Mouse (Mus musculus) adrenal gland, adult (tissue): ENCODE data around the gene Fn1.

Experiments used
- DNase-seq, 2 experiments: peaks; one replicate each; pipeline ENCODE4 v3.0.0; 2022 to 2023; ENCODE audit warnings: low spot score in 1 of 2; ENCODE audit not compliant: inconsistent age in 2 of 2

Fn1 gene

DNA sequence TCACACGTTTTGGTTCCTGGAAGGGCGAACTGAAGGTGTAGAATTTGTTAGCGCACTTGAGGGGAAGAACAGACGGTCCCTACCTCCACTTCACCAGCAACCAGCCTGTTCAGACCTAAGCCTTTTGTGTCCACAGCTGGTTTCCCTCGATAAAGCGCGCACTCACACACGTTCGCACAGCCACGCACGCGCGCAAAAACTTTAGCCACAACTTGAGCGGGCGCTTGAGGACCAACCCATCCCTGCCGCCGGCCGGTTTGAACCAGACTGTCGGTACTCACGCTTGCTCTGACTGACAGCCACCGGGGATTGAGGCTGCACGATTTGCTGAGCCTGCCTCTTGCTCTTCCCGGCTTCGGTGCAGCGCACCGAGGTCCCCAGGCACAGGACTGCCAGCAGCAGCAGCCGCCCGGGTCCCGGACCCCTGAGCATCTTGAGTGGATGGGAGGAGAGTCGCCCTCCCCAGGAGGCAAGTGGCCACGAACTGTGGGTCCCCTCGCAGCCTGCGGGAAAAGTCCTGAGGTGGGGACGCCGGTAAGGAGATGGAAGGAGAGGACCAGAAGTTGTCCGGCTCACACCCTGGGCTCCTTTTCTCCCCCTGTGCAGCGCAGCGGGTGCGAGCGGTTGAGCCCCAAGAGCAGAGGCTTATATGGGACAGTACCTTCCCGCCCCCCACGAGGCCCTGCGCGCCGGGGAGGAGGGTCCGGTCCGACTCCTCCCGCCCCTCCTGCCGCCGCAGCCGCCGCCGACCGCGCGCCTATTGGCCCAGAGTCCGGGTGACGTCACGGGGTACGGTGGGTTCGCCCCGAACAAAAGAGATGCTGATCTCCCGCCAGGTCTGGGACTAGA lies at the start of gene Fn1:
Gene Fn1 (minus strand): TSS at position 650 of the 849 bp plus-strand sequence.
- peak; percentile 52 to 82 for DNase-seq

DNA sequence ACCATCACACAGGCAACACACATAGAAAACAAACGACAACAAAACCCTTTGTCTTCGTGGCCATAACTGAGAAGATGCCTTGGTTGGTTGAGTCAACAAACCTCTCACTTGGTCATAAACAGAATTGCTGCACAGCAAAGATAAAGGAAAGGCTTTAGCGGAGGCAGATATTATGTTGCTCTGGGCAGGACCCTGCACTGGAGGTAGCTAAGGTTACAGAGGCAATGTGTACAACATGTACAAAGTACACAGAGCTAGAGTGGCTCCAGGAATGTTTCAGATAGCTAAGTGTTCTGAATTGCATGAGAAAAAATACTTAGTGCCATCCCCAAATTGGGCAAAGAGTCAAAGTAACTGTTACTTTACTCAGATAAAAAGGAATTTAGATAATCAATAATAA lies 43.1 kb upstream of the Fn1 start:
- DNase-seq = no peak

DNA sequence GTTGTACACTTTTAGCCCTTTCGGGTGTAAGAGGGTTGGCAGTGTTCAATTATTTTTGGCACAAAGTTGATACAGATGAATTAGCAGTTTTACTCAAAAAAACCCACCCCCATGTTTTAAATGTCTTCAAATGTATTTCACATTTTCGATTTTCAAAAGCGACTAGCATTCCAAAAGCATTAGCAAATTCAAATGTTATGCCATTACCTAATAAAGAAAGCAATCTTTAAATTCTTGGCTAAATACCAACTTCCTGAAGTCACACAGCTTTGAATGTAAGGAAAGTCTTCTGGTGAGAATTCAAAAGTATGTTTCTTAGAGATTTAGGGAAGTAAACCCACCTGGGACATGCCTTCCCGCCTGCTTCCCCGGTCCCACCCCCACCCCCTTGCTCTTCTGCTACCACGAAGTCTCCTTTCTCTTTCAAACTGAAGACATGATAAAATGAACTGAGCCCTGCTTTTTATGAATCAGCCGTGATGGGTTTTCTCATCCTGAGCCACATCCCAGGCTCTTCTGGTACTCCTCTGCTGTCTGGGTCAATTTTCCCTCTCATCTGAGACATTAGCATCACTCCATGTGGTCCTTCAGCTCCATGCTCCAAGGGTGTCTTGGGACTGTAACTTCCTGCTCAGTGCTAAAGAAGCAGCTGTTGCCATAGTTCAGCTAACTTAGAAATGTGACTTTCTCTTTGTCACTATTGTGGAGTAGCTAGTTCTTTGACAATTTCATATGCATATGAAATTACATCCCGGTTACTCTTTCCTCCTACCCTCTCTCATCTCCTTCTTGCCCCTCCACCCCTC lies 38.7 kb upstream of the Fn1 start:
- no peak for DNase-seq

DNA sequence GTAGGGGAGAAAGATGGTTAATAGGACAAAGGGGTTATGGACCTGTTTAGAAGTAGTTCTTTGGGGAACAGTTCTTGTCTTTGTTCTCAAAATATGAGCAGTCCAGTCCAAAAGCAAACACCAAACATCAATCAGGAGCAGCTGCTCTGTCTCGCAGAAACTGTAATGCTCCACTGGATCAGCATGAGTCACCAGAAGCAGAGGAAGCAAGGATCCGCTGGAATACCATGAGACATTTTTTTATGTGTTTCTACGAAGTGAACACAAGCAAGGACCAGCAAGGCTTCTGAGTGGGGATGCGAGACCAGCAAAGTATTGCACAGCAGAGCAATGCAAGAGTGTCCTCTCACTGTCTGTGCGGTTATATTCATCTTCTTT lies 35.9 kb upstream of the Fn1 start:
- DNase-seq = no peak

DNA sequence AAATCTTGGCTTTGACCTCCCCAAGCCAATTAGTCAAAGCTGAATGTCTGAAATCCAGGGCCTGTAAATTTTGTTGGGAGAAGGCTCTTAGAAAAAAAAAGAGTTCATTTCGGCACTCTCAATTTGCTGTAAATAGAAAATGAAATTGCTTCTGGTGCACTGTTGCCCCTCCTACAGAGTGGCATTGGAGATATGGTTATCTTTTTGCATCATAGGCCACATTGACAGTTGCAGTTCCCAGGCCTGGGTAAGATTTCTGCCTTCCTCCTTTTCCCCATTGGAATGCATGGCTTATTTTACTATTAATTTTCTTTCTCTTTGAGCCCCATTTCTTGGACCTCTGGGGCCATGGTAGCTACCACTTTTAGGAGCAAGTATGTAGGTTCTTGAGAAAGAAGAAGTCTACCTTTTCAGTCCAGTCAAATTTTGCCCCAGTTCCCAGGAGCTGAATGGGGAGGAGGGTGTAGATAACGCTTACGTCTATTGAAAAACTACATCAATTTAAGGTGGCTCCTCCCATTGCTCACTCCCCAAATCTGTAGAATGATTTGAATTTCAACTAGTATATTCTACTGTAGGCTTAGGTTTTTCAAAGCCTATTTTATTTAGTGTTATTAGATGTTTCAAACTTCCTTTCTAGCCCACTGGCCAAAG lies 35.4 kb upstream of the Fn1 start:
- no peak for DNase-seq

DNA sequence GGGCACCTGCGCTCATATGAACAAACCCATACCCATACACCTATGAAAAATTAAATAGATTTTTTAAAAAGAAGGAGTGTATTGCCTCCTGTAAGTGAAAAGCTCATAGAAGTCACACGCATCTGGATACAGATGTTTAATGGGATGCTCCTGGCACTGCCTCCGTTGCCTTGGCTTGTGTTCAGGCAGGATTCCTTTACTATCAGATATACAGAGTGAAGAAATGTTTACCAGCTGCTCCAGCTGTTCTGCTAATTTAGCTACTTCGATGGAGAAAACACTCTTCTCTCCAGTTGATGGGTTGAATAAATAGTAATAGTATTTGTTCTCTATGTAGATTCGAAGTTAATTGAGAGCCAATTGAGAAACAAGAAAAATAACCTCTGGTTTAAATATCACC lies 33.8 kb upstream of the Fn1 start:
- no peak for DNase-seq

DNA sequence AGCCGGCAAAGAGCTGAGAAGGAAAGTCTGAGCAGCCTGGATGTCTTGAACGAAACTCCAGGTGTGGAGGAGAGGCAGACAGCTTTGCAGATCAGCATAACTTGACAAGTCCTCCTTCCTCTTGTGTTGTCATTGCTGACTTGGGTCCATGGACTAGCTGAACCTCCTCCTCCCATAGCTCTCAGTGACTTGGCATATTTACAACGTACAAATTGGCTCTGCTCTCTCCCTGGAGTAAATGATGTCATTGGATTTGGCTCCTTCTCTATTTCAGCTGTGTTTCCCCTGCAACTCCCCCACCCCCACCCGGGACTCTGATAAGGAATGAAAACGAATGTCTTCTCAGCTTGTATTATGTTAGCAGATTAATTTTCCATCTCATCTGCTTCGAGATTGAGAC lies 30.7 kb upstream of the Fn1 start:
- peak in 1 of 2 experiments; percentile 38 for DNase-seq

DNA sequence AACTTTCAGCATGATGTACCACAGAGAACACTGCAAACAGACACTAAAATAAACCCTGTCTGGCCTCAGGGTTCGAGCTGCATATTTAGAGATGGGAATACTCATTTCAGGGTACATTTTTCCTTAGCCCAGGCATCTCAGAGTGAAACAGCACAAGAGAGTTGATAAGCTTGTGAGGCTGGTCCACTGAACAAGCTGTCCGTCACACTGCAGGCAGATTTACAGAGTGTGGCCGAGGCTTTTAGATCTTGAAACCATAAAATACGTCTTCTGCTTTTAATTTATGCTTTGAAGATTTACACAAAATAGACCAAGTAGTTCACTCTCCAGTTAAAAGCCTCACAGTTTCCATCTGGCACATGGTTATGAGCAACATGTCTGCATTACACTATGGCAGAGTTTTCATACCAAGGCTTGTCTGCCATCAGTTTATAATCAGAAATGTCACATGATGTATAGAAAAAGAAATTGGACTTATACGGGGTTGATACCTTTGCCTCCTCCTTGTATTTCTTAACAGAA lies 29.3 kb upstream of the Fn1 start:
- DNase-seq = no peak

DNA sequence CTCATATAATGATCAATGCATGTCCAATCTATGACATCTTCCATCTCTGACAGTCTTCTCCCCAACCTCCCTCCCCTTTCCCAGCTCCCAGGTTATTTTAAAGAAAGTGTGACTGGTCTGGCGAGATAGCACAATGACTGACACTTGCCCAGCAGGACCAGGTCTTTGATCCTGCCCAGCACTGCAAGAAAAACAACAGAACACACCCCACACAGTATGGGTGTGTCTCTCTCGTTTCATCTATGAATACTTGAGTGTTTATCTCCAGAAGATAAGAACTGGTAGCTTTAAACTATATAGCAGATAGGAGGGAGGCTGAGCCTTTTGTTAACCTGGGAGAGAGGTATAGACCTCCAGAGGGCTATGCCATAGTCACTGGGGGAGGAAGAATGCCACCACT lies 28.3 kb upstream of the Fn1 start:
- no peak for DNase-seq

DNA sequence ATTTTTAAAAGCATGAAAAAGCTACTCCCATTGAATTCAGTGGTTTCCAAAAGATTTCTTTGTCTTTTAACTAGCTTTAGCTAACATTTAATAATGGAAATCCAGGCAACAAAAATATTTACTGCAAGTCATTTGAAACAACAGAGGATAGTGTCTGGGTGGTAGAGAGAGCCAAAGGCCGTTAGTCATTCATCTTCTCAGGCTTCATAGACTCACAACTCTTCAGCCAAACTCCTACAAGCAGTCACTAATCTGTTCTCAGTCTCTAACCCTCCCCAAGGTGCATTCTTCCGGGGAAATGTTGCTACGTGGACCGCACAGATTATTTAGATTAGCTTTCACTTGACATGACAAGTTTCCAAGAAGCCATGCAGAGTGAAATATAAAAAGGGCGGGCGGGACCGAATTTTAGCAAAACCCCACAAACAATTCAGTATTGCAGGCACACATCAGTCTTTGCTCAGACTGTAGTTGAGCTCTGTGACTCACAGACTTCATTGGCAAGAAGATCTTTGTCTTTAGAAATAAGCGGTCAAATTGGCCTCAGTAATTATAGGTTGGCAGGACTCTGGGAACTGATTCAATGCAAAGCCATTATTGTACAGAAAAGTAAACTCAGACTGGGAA lies 27.2 kb upstream of the Fn1 start:
- DNase-seq = no peak

DNA sequence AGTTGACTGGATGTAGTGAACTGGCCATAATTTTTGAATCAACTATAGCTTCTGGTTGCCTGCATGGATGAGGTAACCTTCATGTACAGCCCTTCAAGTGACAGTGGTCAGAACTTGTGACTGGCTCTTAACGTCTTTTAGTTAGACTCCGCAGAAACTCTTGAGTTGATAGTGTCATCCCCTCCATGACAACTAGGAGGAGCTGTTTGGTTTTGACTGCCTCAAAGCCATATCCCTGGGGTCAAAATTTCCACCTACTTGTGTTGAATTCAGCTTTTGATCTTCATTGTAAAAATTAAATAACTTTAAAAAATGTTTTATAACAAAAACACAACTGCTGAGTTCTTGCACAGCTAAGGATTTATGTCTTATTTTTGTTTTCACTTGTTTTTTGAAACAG lies 22.4 kb upstream of the Fn1 start:
- peak in 1 of 2 experiments; percentile 54 for DNase-seq

DNA sequence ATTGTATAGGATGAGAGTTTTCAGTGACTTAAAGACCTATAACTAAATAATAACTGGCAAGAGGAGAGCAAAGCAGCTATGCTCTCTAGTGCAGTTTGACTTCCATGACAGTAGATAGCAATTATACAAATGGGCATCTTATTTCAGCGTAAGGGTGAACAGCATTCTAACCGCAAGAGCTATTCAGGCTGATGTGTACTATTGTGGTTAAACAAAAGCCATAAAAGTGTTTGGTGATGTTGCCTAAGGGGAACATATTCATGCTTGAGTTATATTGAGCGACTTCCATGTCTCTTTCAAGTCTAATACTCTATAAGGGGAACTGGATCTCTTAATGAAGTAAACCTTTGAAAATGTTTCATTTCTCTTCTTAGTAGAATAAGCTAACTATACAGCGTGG lies 21.3 kb upstream of the Fn1 start:
- DNase-seq = no peak

DNA sequence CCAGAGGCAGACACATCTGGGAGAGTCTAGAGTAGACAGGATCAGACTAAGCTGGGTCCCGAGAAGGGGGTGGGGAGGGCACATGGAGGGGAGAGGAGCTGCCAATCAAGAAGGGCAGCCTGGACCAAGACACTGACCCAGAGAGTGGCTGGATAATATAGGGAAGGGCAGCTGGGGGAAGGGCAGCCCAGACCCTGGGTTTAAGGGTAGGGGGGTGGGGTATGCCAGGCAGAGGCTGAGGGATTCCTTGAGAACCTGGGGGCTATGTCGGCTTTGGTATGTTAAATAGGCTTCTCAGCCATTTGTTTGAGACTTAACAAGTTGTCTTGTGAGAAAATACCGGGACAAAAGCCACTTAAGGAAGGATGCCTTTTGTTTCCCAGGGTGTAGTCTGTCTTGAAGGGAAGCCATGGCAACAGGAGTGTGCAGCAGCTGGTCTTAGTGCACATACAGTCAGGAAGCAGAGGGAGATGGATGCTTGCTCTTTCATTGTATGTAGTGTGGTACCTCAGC lies 20.5 kb upstream of the Fn1 start:
- no peak for DNase-seq

DNA sequence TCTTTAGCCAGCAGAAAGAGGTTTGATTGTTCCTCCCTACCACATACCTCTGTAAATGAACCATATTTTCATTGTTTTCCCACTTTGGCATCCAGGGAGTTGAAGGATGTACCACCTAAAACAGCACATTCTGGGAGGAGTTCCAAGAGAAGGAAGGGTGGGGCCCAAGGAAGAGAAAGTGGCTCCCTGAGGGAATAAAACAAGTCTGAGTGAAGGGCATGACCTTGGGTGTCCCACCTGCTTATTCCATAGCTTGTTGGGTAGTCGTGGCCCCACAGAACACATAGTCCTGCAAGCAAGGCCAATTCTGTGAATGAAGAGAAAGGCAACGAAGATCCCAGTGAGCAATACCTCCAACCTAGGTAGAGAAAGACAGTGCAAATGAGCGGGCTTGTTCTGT lies 19.3 kb upstream of the Fn1 start:
- DNase-seq = no peak

DNA sequence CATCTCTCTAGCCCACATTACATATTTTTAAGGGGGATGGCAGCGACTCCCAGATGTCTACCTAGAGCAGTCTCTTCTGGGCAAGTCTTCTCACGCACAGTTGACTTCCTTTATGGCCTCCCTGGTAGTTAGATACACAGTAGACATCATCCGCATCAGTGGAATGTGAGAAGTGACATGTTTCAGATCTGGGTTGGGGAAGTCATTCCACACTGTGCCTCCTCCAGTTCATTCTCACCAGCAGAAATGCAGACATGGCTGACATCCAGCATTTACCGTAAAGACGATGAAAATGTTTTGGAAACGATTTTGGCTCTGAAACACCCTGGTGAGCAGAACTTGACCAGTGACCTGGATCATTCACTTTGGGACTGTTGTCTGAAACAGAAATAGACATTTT lies 10.2 kb upstream of the Fn1 start:
- DNase-seq = no peak

DNA sequence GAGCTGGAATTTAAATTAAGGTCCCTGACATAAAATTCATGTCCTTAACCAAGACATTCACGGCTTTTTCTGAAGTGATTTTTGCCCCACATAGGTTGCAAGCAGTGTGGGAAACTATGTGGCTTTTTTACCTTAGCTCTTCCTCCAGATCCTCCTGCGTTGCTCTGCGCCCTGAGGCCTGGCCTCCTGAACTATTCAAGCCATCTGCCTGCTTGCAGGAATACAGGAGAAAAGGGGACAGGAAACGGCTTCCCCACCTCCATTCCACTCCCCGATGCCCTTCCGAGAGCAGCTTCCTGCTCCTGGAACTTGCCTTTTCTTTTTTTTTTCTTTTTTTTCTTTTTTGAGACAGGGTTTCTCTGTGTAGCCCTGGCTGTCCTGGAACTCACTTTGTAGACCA lies 5.6 kb upstream of the Fn1 start:
- no peak for DNase-seq

DNA sequence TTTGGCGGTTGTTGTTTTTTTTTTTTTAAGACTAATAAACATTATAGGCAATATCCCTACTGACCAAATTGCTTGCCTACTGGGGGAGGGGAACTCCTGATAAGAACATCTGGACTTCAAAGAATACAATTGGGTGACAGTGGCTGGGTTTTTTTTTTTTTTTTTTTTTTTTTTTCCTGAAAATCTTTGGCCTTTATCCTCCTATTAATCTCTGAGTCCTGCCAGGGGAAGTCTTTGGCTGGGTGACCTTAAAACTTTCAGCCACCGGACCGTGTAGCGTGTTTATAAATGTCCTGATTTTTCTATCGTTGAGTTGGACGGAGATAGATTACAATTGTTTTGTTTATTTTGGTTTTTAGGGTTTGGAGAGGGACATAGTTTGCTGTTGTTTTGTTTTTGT lies 3.3 kb upstream of the Fn1 start:
- no peak for DNase-seq

DNA sequence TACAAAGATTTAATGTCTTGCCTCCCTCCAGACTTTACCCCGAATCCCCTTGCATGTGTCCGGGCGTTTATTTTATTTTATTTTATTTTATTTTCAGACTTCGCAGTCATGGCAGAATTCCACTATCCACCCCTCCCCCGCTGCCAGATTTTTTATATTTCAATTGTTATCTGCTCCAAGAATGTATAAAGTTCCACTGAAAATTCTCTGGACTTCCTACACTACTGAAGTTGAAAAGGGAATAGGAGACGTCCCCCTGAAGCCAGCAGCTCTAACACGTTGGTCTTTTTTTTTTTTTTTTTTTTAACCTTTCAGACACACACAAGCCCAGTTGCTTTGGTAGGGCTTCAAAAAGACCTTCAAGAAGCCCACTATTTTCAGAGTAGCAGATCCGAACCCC lies 1.2 kb upstream of the Fn1 start:
- DNase-seq = no peak

DNA sequence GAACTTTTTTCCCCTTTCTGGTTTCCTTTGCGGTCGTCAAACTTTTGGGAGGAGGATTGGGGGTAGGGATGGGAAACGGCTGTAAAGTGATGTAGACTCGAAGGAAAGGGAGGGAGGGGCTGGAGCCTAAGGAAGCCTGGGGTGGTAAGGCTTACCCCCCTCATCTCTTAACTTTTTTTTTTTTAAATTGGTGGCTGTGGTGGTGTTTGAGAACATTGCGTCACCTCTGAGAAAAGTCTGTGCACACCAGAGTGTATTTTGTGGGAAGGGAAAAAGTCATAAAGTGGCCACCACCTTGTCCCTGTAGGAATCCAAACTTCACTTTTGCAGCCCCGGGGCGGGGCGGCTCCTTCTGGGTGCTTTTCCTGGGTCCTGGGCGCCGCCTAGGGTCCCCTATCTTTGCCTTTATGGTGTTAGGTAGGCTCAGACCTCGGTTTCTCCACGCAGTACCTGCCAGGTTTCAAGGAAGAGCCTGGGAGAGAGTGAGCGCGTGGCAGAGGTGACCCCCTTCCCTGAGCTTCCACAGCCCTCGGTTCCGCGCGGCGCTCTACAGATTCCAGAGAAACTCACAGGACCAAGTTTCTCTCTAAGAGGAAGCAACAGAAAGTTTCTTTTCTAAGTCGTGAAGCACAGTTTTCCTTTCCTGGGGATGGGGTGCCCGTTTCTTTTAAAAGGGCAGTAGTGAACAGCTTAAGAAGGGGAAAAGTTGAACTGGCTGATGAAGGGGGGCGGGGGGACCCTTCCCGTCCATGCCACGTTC lies 580 bp upstream of the Fn1 start:
- peak in 1 of 2 experiments; percentile 41 for DNase-seq

DNA sequence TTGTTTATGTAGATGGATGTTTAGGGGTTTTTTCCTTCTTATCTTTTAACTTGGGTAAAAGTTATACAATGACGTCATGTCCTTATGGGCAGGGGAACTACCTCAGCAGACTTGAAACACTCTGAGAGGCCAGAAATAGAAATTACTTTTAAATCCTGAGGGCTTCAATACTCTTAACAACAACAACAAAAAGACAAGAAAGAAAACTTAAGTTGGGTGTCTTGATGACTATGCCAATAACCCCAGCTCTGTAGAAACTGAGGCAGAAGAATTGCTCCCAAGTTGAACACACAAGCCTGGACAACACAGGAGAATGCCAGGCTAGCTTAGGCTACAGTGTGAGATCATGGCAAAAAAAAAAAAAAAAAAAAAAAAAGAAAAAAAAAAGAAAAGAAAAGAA lies 1.2 kb downstream of the Fn1 start:
- DNase-seq = no peak
